Mouse (Mus musculus) cerebellum, adult 11-12 months (tissue): Measurements from ENCODE around the gene Atad3a.
"Not testable (repeated sequence)": the region's sequence is repeated elsewhere in the genome, so short reads cannot be mapped to it uniquely, and the experiment has no call there.

Experiments
- DNase-seq: peaks from one replicate; pipeline ENCODE4 v3.0.0; 2022

Gene Atad3a

GRCm38 (mm10) chr4:155760613-155761355 lies at the start of gene Atad3a:
Atad3a (minus strand) TSS chr4:155761093.
- peak; percentile 96 for DNase-seq

GRCm38 (mm10) chr4:155807841-155808240 lies 46.9 kb upstream of the Atad3a start:
- DNase-seq, result no peak

- DNase-seq, result peak; percentile 92
Measured at GRCm38 (mm10) chr4:155803340-155804041, 42.6 kb upstream of the Atad3a start.

- no peak for DNase-seq
Measured at GRCm38 (mm10) chr4:155802741-155803339, 41.9 kb upstream of the Atad3a start, which contains the start of gene Mrpl20. Mrpl20 (plus strand) TSS chr4:155802878.

GRCm38 (mm10) chr4:155802075-155802474 lies 41.2 kb upstream of the Atad3a start:
- DNase-seq, result no peak

GRCm38 (mm10) chr4:155793730-155794129 lies 32.8 kb upstream of the Atad3a start:
- DNase-seq, result no peak

GRCm38 (mm10) chr4:155791240-155791933 lies 30.5 kb upstream of the Atad3a start:
- DNase-seq, result no peak

- DNase-seq, result no peak
Measured at GRCm38 (mm10) chr4:155790650-155791161, 29.8 kb upstream of the Atad3a start.

- no peak for DNase-seq
Measured at GRCm38 (mm10) chr4:155790021-155790489, 29.2 kb upstream of the Atad3a start, which contains the start of gene Ankrd65. Ankrd65 (plus strand) TSS chr4:155790439.

GRCm38 (mm10) chr4:155788833-155789232 lies 27.9 kb upstream of the Atad3a start:
- not testable (repeated sequence) for DNase-seq

GRCm38 (mm10) chr4:155788300-155788699 lies 27.4 kb upstream of the Atad3a start:
- DNase-seq, result no peak

GRCm38 (mm10) chr4:155785819-155786218 lies 24.9 kb upstream of the Atad3a start, which contains the start of gene Tmem88b:
Tmem88b (minus strand) TSS chr4:155785874.
- DNase-seq, result no peak

GRCm38 (mm10) chr4:155785246-155785645 lies 24.4 kb upstream of the Atad3a start:
- DNase-seq, result no peak

- peak; percentile 83 for DNase-seq
Measured at GRCm38 (mm10) chr4:155784081-155784701, 23.3 kb upstream of the Atad3a start.

GRCm38 (mm10) chr4:155783486-155784080 lies 22.7 kb upstream of the Atad3a start:
- DNase-seq, result no peak

GRCm38 (mm10) chr4:155780895-155781294 lies 20.0 kb upstream of the Atad3a start:
- DNase-seq, result no peak

GRCm38 (mm10) chr4:155779498-155779897 lies 18.6 kb upstream of the Atad3a start:
- DNase-seq, result no peak

GRCm38 (mm10) chr4:155777816-155778215 lies 16.9 kb upstream of the Atad3a start:
- no peak for DNase-seq

- DNase-seq, result no peak
Measured at GRCm38 (mm10) chr4:155776704-155777335, 15.9 kb upstream of the Atad3a start.

- DNase-seq, result peak; percentile 82
Measured at GRCm38 (mm10) chr4:155775855-155776254, 15.0 kb upstream of the Atad3a start.
